Mouse (Mus musculus) forebrain, embryonic 15.5 days (tissue): Measurements from ENCODE around the gene Aox3. TPM values are rescaled to one million over a fixed set of nuclear protein-coding genes. Genes with fewer than 3 reads are reported as not detected.
A peak's percentile ranks its signal among the peaks of the same experiment; 100 is the strongest.

Experiments used
- ATAC-seq: fragments of 200-750 bp; cut with Nextera tagmentation; replicated peaks from 2 replicates; pipeline ENCODE4 v1.8.0; 2017; ENCODE audit warnings: mild to moderate bottlenecking, moderate TSS enrichment, moderate library complexity
- H3K27ac ChIP-seq: fragments of 300-500 bp; sonication (generic); replicated peaks from 2 replicates; pipeline ENCODE4 v1.5.1; 2015; ENCODE audit warnings: mild to moderate bottlenecking, inconsistent platforms
- H3K27me3 ChIP-seq: fragments of 300-500 bp; sonication (generic); 2 replicates; pipeline ENCODE4 v1.6.1; 2015; ENCODE audit warnings: inconsistent platforms
- H3K36me3 ChIP-seq: fragments of 300-500 bp; sonication (generic); 2 replicates; pipeline ENCODE4 v1.6.1; 2015; ENCODE audit warnings: mild to moderate bottlenecking, inconsistent platforms
- H3K4me1 ChIP-seq: fragments of 300-500 bp; sonication (generic); 2 replicates; pipeline ENCODE4 v1.6.1; 2015; ENCODE audit warnings: inconsistent platforms
- H3K4me2 ChIP-seq: fragments of 300-500 bp; sonication (generic); replicated peaks from 2 replicates; pipeline ENCODE4 v1.6.1; 2015; ENCODE audit warnings: mild to moderate bottlenecking, inconsistent platforms
- H3K4me3 ChIP-seq: fragments of 300-500 bp; sonication (generic); 2 replicates; pipeline ENCODE4 v1.5.1; 2015; ENCODE audit warnings: mild to moderate bottlenecking, inconsistent platforms
- H3K9ac ChIP-seq: fragments of 300-500 bp; sonication (generic); replicated peaks from 2 replicates; pipeline ENCODE4 v1.6.1; 2015; ENCODE audit warnings: mild to moderate bottlenecking, inconsistent platforms
- H3K9me3 ChIP-seq: fragments of 300-500 bp; sonication (generic); 2 replicates; pipeline ENCODE4 v1.6.1; 2016; ENCODE audit warnings: inconsistent platforms
- WGBS: fragments of 180-500 bp; shearing (Covaris S2); methylation state at CpG from one replicate; pipeline ENCODE4 v1.1.7; 2015; ENCODE audit warnings: mixed read lengths; 5-methylcytosine and 5-hydroxymethylcytosine counted together
- polyA plus RNA-seq: library from polyadenylated mRNA; unstranded; fragments of >200 nt; fragmentation: Nextera tagmentation; extraction: Ambion mirVana; gene quantifications from 2 replicates; pipeline ENCODE4 v1.2.1, GENCODE M21; 2015

Aox3 gene
- polyA plus RNA-seq, 1 experiment from 2014 or later: 0.38 TPM

DNA sequence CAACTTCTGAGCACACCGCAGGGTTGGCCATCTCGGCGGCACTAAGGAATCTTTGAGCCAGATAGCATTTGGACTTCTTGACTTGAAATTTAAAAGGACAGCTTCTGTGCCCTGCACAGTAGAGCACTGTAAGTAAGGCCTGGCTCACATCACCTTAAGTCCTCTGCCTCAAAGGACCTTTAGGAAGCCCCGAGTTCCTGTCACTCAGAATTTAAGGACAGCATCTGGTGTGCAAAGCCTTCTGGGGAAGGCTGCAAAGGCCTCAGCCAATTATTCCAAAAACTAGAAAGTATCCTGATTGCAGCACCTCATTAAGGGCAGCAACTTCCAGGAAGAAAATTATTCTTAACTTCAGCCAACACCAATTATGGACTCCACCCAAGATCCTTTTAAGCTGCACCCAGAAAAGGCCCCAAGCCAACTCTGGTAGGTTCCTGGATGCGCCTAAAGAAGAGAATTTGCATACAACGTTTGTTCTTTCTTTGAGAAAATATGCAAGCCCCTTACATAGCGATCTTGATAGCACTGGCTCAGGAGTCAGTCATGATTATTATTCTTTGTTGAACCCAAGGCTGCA is 103.1 kb downstream of the Aox3 start:
- Histone ChIP-seq H3K27ac (peak overlapping the region; percentile 76), H3K9ac (no peak overlapping the region), H3K4me1 (peaks cover 22% of the 10 kb centered on the region), H3K4me3 (no peak overlapping the region), H3K36me3 (no peaks in the 10 kb centered on the region), H3K9me3 (no peaks in the 10 kb centered on the region), H3K27me3 (no peaks in the 10 kb centered on the region), H3K4me2 (peak overlapping the region; percentile 15; the same call in 1 of the 2 replicates)
- 50% methylated on average over 7 of the region's 7 CpGs for WGBS
- ATAC-seq: peak; percentile 78

DNA sequence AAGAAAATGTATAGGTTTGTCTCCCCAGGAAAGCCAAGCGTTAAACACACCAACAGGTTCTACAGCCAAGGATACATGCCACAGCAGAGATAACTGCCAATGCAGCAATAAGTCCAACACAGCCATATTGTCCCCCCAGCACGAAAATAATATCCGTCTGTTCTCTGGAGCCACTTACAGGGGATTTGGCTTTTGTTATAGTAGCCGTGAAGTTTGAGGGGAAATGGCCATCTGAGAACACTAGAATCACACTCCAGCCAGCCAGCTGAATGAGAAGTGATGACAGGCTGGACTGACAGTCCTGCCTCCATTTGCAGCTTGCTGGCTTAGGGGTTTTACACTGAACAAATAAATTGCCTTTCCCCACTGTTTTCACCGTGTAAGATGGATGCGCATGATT is 108.1 kb downstream of the Aox3 start:
- H3K4me1 ChIP-seq: peaks cover 22% of the 10 kb centered on the region
- H3K27me3 ChIP-seq: no peaks in the 10 kb centered on the region
- H3K9ac ChIP-seq: no peak overlapping the region
- no peak overlapping the region for H3K4me2 ChIP-seq
- 51% methylated on average over 6 of the region's 6 CpGs for WGBS
- H3K27ac ChIP-seq: peak overlapping the region; percentile 58
- no peaks in the 10 kb centered on the region for H3K36me3 ChIP-seq
- H3K9me3 ChIP-seq: no peaks in the 10 kb centered on the region
- no peak overlapping the region for H3K4me3 ChIP-seq
- ATAC-seq: 0 out of 2 replicates have a peak, but pooled peaks have one; percentile 27

DNA sequence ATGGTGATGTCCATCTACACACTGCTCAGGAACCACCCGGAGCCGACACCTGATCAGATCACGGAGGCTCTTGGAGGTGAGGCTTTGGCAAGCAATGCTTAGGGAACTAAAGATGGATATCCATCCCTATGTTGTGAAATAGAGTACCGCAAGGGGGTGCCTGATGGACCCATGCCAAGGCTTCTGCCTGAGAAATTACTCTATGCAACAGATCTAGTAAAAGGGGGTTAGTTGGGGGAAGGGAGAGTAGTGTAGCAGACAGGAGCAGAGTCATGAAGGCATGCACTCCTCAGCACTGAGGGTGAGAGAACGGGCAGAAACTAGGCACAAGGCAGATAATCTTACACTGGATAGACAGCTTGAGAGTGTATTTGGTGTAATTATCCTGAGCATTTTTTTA is 108.9 kb downstream of the Aox3 start:
- Histone ChIP-seq H3K36me3 (no peaks in the 10 kb centered on the region), H3K9ac (no peak overlapping the region), H3K27me3 (no peaks in the 10 kb centered on the region), H3K27ac (peak overlapping the region; percentile 58), H3K9me3 (no peaks in the 10 kb centered on the region), H3K4me2 (no peak overlapping the region), H3K4me1 (peaks cover 15% of the 10 kb centered on the region), H3K4me3 (no peak overlapping the region)
- peak; percentile 84 for ATAC-seq
- WGBS: 72% methylated on average over 5 of the region's 5 CpGs

- Histone ChIP-seq H3K27ac (no peak overlapping the region), H3K9ac (no peak overlapping the region), H3K4me3 (no peak overlapping the region), H3K36me3 (no peaks in the 10 kb centered on the region), H3K27me3 (no peaks in the 10 kb centered on the region), H3K4me2 (no peak overlapping the region), H3K9me3 (no peaks in the 10 kb centered on the region), H3K4me1 (no peaks in the 10 kb centered on the region)
- WGBS: 83% methylated on average over 6 of the region's 6 CpGs
- ATAC-seq: no peak
These were observed 115.2 kb downstream of the Aox3 start for GRCm38 (mm10) chr1:58228086-58228485.

GRCm38 (mm10) chr1:58228916-58229315 is 116.0 kb downstream of the Aox3 start:
- Histone ChIP-seq H3K4me3 (no peak overlapping the region), H3K9me3 (no peaks in the 10 kb centered on the region), H3K9ac (no peak overlapping the region), H3K4me2 (no peak overlapping the region), H3K27ac (no peak overlapping the region), H3K36me3 (no peaks in the 10 kb centered on the region), H3K4me1 (no peaks in the 10 kb centered on the region), H3K27me3 (no peaks in the 10 kb centered on the region)
- no peak for ATAC-seq

DNA sequence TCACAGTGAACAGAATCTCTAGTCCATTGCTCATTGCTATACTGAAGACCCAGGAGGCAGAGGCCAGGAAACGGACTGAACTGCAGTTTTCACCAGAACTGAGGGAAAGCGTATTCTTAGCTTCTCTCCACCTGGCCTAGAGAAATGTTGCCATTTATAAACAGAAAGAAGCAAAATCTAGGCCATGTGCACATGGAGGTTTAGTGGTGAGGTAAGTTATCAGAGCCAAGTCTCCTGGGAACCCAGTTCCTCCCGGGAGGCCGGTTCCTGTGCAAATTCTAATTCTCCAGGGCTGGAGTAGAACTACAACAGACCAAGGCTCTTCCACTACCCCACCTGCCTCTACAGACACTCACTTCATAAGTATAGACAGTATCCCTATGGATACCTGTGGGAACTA is 116.8 kb downstream of the Aox3 start:
- H3K27me3 ChIP-seq: no peaks in the 10 kb centered on the region
- H3K27ac ChIP-seq: no peak overlapping the region
- WGBS: 94% methylated on average over 4 of the region's 4 CpGs
- no peaks in the 10 kb centered on the region for H3K4me1 ChIP-seq
- no peak overlapping the region for H3K4me2 ChIP-seq
- ATAC-seq: no peak
- no peak overlapping the region for H3K9ac ChIP-seq
- no peak overlapping the region for H3K4me3 ChIP-seq
- no peaks in the 10 kb centered on the region for H3K36me3 ChIP-seq
- H3K9me3 ChIP-seq: no peaks in the 10 kb centered on the region

- H3K27ac ChIP-seq: no peak overlapping the region
- WGBS: 70% methylated on average over 5 of the region's 5 CpGs
These were observed 117.6 kb downstream of the Aox3 start for GRCm38 (mm10) chr1:58230542-58230941.

DNA sequence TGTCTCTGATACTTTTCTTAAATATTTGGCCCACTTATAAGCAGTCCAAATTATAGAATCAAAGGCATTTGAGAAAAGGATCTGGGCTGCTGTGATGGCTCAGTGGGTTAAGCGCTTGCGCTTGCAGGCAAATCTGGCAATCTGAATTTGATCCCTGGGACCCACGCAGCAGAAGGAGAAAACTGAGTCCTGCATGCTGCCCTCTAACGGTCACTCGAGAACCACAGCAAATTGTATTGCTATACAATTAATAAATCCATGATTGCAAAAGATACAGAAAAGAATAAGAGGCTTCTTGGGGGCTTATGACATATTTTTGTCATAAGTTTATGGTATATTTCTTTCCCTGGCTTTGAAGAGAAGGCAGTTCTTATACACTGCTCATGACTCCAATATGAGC is 122.5 kb downstream of the Aox3 start:
- WGBS: 53% methylated on average over 5 of the region's 5 CpGs
- Histone ChIP-seq H3K4me1 (no peaks in the 10 kb centered on the region), H3K27ac (no peak overlapping the region), H3K9me3 (no peaks in the 10 kb centered on the region), H3K27me3 (no peaks in the 10 kb centered on the region), H3K4me2 (no peak overlapping the region), H3K4me3 (no peak overlapping the region), H3K9ac (no peak overlapping the region), H3K36me3 (no peaks in the 10 kb centered on the region)
- no peak for ATAC-seq

More at GRCm38 (mm10) chr1:58230542-58230941, 117.6 kb downstream of the Aox3 start:
- H3K36me3 ChIP-seq: no peaks in the 10 kb centered on the region
- H3K4me2 ChIP-seq: no peak overlapping the region
- H3K4me3 ChIP-seq: no peak overlapping the region
- no peak for ATAC-seq
- H3K9me3 ChIP-seq: no peaks in the 10 kb centered on the region
- no peaks in the 10 kb centered on the region for H3K4me1 ChIP-seq
- H3K9ac ChIP-seq: no peak overlapping the region
- H3K27me3 ChIP-seq: no peaks in the 10 kb centered on the region

GRCm38 (mm10) chr1:58237527-58238299 is 124.8 kb downstream of the Aox3 start:
- 74% methylated on average over 4 of the region's 4 CpGs for WGBS

GRCm38 (mm10) chr1:58238440-58238839 is 125.5 kb downstream of the Aox3 start:
- no peak overlapping the region for H3K27ac ChIP-seq
- no peak overlapping the region for H3K9ac ChIP-seq
- 92% methylated on average over 5 of the region's 5 CpGs for WGBS
- H3K4me3 ChIP-seq: no peak overlapping the region
- no peaks in the 10 kb centered on the region for H3K9me3 ChIP-seq
- no peaks in the 10 kb centered on the region for H3K27me3 ChIP-seq
- no peak for ATAC-seq
- no peak overlapping the region for H3K4me2 ChIP-seq
- H3K4me1 ChIP-seq: no peaks in the 10 kb centered on the region
- no peaks in the 10 kb centered on the region for H3K36me3 ChIP-seq

More at GRCm38 (mm10) chr1:58237527-58238299, 124.8 kb downstream of the Aox3 start:
- Histone ChIP-seq H3K4me2 (no peak overlapping the region), H3K4me3 (no peak overlapping the region), H3K36me3 (no peaks in the 10 kb centered on the region), H3K27ac (no peak overlapping the region), H3K9me3 (no peaks in the 10 kb centered on the region), H3K27me3 (no peaks in the 10 kb centered on the region), H3K4me1 (no peaks in the 10 kb centered on the region), H3K9ac (no peak overlapping the region)
- ATAC-seq: no peak

DNA sequence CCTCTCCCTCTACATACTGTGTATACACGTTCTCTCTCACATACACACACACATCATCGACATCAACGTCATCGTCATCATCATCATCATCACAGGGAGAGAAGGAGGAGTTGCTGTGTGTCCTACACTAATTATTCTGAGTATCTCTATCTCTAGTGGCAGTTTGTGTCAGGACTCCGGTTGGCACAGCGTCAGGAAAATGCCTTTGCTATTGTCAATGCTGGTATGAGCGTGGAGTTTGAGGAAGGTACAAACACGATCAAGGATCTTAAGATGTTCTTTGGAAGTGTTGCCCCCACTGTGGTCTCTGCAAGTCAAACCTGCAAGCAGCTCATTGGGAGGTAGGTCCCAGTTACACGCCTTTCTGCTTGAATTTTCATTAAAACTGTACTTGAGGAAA is 126.0 kb downstream of the Aox3 start:
- no peak for ATAC-seq
- Histone ChIP-seq H3K36me3 (no peaks in the 10 kb centered on the region), H3K9ac (no peak overlapping the region), H3K4me2 (no peak overlapping the region), H3K4me1 (no peaks in the 10 kb centered on the region), H3K4me3 (no peak overlapping the region), H3K27ac (no peak overlapping the region), H3K9me3 (no peaks in the 10 kb centered on the region), H3K27me3 (no peaks in the 10 kb centered on the region)
- 95% methylated on average over 9 of the region's 9 CpGs for WGBS

GRCm38 (mm10) chr1:58240347-58240746 is 127.4 kb downstream of the Aox3 start:
- Histone ChIP-seq H3K4me3 (no peak overlapping the region), H3K4me2 (no peak overlapping the region), H3K9me3 (no peaks in the 10 kb centered on the region), H3K27ac (no peak overlapping the region), H3K36me3 (no peaks in the 10 kb centered on the region), H3K9ac (no peak overlapping the region), H3K4me1 (no peaks in the 10 kb centered on the region), H3K27me3 (no peaks in the 10 kb centered on the region)
- no peak for ATAC-seq
- 72% methylated on average over 6 of the region's 6 CpGs for WGBS

DNA sequence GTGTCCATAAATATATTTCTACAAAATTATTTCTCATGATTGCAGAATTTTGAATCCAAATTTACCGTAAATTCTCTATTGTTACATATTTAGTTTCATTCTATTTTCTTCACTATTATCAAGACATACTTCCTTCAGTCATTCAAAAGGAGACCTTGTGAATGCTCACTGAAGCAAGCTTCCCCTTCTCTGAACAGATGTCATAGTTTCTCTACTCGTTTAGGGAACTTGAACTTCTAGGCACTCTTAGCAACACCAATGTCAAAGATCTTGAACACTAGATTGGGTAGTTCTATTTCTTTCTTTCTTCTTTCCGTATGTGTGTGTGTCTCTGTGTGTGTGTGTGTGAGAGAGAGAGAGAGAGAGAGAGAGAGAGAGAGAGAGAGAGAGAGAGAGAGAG is 131.6 kb downstream of the Aox3 start:
- H3K36me3 ChIP-seq: no peaks in the 10 kb centered on the region
- H3K9ac ChIP-seq: no peak overlapping the region
- no peak for ATAC-seq
- WGBS: 82% methylated on average over 3 of the region's 3 CpGs
- H3K4me1 ChIP-seq: no peaks in the 10 kb centered on the region
- no peaks in the 10 kb centered on the region for H3K9me3 ChIP-seq
- no peak overlapping the region for H3K4me2 ChIP-seq
- no peak overlapping the region for H3K4me3 ChIP-seq
- H3K27ac ChIP-seq: no peak overlapping the region
- H3K27me3 ChIP-seq: no peaks in the 10 kb centered on the region
